Mouse (Mus musculus) CH12F3 (cell line): ENCODE data around the gene Tanc1.

Source experiments
- in situ Hi-C: fragments of 300-500 bp; cut with MboI; formaldehyde crosslinking; loops from 2 replicates; pipeline ENCODE4 v1.14.3; 2020; ENCODE audit warnings: low sequenced_read_pairs

The Tanc1 gene

GRCm38 (mm10) chr2:59713626-59714556 lies 102.0 kb downstream of the Tanc1 start:
- in situ Hi-C loops, result no loop called here

GRCm38 (mm10) chr2:59714992-59715391 lies 103.2 kb downstream of the Tanc1 start:
- in situ Hi-C loops, result no loop called here

DNA sequence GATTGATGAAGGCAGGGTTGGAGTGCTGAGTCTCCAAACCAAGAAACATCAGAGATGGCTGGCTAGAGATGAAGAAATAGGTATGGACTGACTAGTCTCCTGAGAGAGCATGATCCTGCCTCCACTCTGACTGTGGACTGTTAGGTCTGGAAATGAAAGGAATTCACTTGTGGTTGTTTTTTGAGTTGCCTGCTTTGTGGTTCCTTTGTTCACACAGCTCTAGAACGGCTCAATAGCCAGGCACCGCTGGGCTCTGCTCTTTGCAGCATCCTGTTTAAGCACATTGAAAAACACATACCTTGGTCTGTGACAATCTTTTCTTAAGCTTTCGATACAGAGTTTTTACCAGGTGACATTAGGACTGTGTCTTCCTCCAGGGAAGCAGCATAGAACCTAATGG lies 104.6 kb downstream of the Tanc1 start:
- in situ Hi-C loops, result no loop called here

GRCm38 (mm10) chr2:59717746-59718294 lies 106.0 kb downstream of the Tanc1 start:
- in situ Hi-C loops, result no loop called here

- in situ Hi-C loops, result no loop called here
These were observed 107.0 kb downstream of the Tanc1 start for GRCm38 (mm10) chr2:59718601-59719416.

DNA sequence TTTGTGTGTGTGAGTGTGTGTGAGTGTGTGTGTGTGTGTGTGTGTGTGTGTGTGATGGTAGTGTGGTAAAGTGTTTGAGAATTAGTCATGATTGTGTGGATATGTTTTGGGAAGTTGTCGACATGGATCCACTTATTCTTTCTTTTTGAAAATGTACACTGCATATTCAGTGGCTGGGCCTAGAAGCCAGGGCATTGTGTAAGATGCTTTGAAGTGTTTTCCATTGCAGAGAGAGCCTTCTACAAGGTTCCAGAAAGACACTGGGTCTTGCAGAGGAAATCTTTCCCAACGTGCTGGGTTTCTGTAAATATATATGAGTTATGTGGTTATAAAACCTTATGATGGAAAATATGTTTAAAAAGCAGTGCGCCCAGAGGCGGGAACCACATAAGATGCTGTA lies 108.0 kb downstream of the Tanc1 start:
- in situ Hi-C loops, result no loop called here

DNA sequence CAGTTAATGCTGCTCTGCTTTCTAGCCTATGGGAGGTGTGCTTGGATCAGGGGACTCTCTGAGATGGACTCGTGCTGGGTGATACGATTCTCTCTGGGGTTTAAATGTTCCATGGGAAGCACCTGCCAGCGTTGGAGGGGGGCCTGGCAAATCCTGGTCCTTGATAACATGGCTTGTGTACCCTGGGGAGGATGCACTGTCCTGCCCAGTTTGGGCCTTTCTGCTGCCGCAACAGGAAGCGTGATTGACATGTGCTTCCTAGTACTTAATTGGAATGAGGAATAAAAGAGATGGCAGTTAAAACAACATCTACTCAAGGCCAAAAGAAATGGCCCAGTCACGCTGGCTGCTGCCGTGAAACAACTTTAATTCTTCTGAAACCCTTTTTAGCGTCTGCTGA lies 109.3 kb downstream of the Tanc1 start:
- in situ Hi-C loops, result no loop called here

GRCm38 (mm10) chr2:59721758-59722157 lies 109.9 kb downstream of the Tanc1 start:
- in situ Hi-C loops, result no loop called here

DNA sequence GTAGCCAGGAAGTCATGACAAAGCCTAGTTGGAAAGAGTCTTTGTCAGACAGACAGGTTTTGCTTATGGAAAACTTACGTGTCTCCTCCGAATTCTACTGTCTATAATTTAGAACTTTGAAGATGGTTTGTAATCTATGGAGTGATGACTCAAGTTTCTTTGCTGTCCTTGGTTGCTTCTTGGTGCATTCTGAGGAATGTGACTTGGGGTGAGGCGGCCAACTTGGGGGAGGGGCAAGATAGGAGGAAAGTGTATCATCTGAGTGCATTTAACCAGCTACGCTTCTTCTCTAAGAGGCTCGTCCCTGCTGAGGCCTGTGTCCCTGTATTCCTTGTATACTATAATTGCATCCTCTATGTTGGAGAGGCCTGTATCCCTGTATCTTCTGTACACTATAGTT lies 111.5 kb downstream of the Tanc1 start:
- in situ Hi-C loops, result no loop called here

- in situ Hi-C loops, result loop anchor here (25.0 kb wide), 1 partner anchor 1688 kb away; no protein-coding TSS in a partner anchor
These were observed 113.8 kb downstream of the Tanc1 start for GRCm38 (mm10) chr2:59725518-59726185.

DNA sequence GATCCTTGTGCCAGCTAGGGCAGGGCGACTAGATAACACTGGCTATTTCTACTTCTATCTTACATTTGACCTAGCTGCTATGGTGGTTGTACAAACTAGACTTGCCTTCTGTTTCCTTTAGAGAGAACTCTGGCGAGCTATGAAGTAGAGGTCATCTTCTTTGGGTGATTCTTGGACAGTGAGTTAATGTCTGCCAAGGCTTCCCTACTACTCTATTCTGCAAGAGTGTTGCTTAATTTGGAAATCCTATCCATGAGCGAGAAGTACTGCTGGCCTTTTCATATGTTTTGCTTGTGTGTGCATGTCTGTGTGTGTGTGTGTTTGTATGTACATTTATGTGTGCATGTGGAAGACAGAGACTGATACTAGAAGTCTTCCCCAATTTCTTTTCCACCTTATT lies 120.0 kb downstream of the Tanc1 start:
- in situ Hi-C loops, result loop anchor here (25.0 kb wide), 1 partner anchor 1695 kb away; no protein-coding TSS in a partner anchor

- in situ Hi-C loops, result loop anchor here (25.0 kb wide), 1 partner anchor 1696 kb away; no protein-coding TSS in a partner anchor
These were observed 121.6 kb downstream of the Tanc1 start for GRCm38 (mm10) chr2:59733410-59733809.

- in situ Hi-C loops, result loop anchor here (25.0 kb wide), 1 partner anchor 1699 kb away; no protein-coding TSS in a partner anchor
These were observed 124.6 kb downstream of the Tanc1 start for GRCm38 (mm10) chr2:59736401-59736898.

DNA sequence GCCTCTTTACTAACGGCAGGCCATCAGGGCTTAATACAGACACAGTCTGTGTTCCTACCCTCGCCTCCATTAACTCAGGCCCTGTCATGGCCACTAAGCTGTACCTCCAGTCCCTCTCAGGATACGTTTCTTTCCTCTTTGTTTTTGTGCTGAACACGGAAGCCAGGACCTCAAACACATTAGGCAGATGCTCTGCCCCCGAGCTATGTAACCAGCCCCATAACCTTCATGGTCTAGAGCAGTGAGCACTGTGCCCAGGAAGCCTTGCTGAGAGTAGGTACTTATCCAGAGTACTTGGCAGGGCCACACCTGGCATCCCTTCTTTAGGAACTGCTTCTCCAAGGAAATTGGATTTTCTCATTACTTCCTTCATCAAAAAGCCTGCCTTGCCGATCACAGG lies 125.5 kb downstream of the Tanc1 start:
- in situ Hi-C loops, result loop anchor here (25.0 kb wide), 1 partner anchor 1700 kb away; no protein-coding TSS in a partner anchor

DNA sequence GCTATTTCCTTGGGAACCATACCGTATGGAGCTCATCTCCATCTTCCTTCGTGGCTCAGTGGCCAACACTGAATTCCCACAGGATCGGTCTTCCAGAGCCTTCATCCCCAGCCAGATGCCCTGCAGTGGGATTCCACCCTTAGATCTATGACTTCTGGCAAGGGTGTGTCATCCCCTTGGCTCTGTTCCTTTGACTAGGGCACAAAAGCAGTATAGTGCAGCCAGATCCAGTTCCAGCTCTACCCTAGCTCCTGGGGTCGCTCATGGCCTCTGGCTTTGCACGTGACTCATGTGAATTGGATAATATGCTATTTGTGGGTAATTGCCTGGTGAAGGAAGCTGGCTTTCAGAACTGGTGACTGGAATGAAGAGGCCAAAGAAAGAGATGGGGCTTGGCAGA lies 126.5 kb downstream of the Tanc1 start:
- in situ Hi-C loops, result loop anchor here (25.0 kb wide), 1 partner anchor 1701 kb away; no protein-coding TSS in a partner anchor

DNA sequence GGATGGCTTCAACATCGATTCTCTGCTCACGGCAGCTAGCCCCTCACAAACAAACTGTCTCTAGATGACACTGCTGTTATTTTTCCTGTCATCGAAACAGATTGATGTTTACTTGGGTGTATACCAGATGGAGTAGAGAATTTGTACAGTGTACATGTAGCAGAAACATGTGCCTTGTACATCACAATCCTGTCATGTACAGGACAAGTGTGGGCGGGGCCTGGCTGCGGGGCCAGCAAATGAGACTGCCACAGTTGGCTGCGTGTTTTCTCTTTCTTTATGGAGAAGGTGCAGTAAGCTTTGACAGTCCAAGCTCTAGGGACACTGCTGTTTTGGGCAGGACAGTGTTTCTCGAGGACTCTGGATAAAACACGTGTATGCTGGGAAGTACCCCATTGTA lies 127.2 kb downstream of the Tanc1 start:
- in situ Hi-C loops, result loop anchor here (25.0 kb wide), 1 partner anchor 1702 kb away; no protein-coding TSS in a partner anchor

DNA sequence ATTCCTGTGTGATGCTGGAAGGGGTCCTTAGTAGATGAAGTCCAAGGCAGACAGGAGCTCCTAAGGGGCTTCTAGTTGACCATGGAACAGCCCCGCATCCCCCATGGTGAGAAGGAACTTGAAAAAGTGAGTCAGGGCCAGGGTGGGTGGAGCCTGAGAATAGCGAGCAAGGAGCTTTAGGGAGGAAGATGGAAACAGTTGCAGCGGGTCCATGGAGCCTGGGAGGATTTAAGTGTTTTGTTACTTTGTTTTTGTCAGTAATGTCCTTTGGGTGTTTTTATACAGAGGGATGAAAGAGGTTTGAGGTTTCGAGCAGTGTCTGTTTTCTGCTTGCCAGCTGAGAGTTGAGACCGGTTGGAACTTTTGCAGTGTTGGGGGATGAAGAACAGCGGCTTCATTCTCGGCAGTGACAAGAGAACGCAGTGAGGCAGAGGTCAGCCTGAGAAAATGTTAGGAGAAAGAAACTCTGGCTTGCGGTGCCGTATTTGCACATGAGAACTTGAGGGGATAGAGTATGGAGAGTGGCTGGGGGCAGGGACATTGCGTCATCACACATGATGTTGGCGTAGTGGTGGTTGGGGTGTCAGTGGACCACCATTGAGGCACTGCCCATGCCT lies 130.8 kb downstream of the Tanc1 start:
- in situ Hi-C loops, result loop anchor here (25.0 kb wide), 1 partner anchor 1705 kb away; no protein-coding TSS in a partner anchor

DNA sequence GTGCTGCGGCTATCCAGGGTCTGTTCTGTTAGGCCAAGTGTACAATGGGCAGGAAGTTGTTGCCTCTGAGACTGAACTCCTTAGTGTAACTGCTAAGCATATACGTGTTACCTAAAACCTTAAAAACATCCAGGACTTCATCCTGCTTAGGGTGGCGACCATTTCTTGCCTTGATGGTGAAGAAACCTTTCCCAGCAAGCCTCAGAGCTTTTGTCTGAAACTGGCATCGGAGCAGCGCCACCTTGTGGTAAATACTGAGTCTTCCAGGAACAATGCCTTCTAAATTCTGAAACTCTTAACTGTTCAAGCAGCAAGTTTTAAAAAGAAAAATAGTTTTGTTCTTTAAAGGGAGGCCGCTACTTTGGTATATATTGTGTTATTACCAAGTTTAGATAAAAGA lies 133.6 kb downstream of the Tanc1 start:
- in situ Hi-C loops, result loop anchor here (25.0 kb wide), 1 partner anchor 1708 kb away; no protein-coding TSS in a partner anchor

- in situ Hi-C loops, result loop anchor here (25.0 kb wide), 1 partner anchor 1709 kb away; no protein-coding TSS in a partner anchor
These were observed 134.2 kb downstream of the Tanc1 start for GRCm38 (mm10) chr2:59746070-59746469.
